Mouse (Mus musculus) neural tube, embryonic 14.5 days (tissue): Measurements from ENCODE around the gene Pglyrp2. TPM values are rescaled to one million over a fixed set of nuclear protein-coding genes. Genes with fewer than 3 reads are reported as not detected.

Experiments
- ATAC-seq: fragments of 200-750 bp; cut with Nextera tagmentation; 2 replicates; pipeline ENCODE4 v1.8.0; 2017; ENCODE audit warnings: low read depth, mild to moderate bottlenecking, moderate TSS enrichment, moderate library complexity
- H3K27ac ChIP-seq: fragments of 300-500 bp; sonication (generic); 2 replicates; pipeline ENCODE4 v1.5.1; 2014; ENCODE audit warnings: low read depth, mild to moderate bottlenecking, control low read depth, low read length, moderate library complexity, mixed read lengths
- H3K27me3 ChIP-seq: fragments of 300-500 bp; sonication (generic); 2 replicates; pipeline ENCODE4 v1.6.1; 2014; ENCODE audit warnings: low read length; ENCODE audit not compliant: control insufficient read depth, insufficient read depth
- H3K36me3 ChIP-seq: fragments of 300-500 bp; sonication (generic); 2 replicates; pipeline ENCODE4 v1.6.1; 2014; ENCODE audit warnings: low read length, mixed read lengths; ENCODE audit not compliant: control insufficient read depth, insufficient read depth
- H3K4me1 ChIP-seq: fragments of 300-500 bp; sonication (generic); 2 replicates; pipeline ENCODE4 v1.6.1; 2014; ENCODE audit warnings: low read length; ENCODE audit not compliant: control insufficient read depth, insufficient read depth
- H3K4me2 ChIP-seq: fragments of 300-500 bp; sonication (generic); 2 replicates; pipeline ENCODE4 v1.6.1; 2014; ENCODE audit warnings: mild to moderate bottlenecking, low read depth, low read length, control low read depth
- H3K4me3 ChIP-seq: fragments of 300-500 bp; sonication (generic); 2 replicates; pipeline ENCODE4 v1.5.1; 2014; ENCODE audit warnings: low read depth, low read length, control low read depth, mixed read lengths
- H3K9ac ChIP-seq: fragments of 300-500 bp; sonication (generic); replicated peaks from 2 replicates; pipeline ENCODE4 v1.6.1; 2014; ENCODE audit warnings: low read depth, mild to moderate bottlenecking, control low read depth, low read length, mixed read lengths
- H3K9me3 ChIP-seq: fragments of 300-500 bp; sonication (generic); 2 replicates; pipeline ENCODE4 v1.6.1; 2016; ENCODE audit warnings: low read length; ENCODE audit not compliant: control insufficient read depth
- WGBS: fragments of 180-500 bp; shearing (Covaris S2); extraction: QIAGEN DNeasy Blood & Tissue Kit; methylation state at CpG from one replicate; pipeline ENCODE4 v1.1.7; 2014; 5-methylcytosine and 5-hydroxymethylcytosine counted together
- polyA plus RNA-seq: library from polyadenylated mRNA; unstranded; fragments of >200 nt; fragmentation: Nextera tagmentation; extraction: Ambion mirVana; gene quantifications from 2 replicates; pipeline ENCODE4 v1.2.1, GENCODE M21; 2014

Pglyrp2 gene
- polyA plus RNA-seq, 1 experiment from 2014 or later = not detected

DNA sequence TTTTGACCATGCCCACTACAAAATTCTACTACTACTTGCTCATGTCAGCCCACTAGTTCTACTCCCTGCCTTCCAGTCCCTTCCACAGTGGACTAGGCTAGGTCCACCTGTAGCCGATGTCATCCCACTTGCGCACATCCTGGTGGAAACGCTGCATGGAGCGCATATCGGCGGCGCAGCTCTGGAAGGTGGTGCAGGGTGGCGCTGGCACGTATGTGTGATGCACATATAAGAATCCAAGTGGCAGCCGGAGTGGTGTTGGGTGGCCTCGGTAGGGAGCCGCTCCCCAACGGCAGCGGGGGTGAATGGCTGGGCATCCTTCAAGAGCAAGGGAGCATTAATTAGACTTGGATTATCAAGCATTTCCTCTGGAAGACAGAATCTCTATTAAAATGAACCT is 7.2 kb downstream of the Pglyrp2 start:
- Histone ChIP-seq H3K9ac (no peak overlapping the region), H3K27me3 (no peaks in the 10 kb centered on the region), H3K4me2 (no peak overlapping the region), H3K36me3 (no peaks in the 10 kb centered on the region), H3K4me3 (no peak overlapping the region), H3K4me1 (no peaks in the 10 kb centered on the region), H3K9me3 (no peaks in the 10 kb centered on the region), H3K27ac (no peak overlapping the region)
- 94% methylated on average over 14 of the region's 14 CpGs for WGBS
- no peak for ATAC-seq

DNA sequence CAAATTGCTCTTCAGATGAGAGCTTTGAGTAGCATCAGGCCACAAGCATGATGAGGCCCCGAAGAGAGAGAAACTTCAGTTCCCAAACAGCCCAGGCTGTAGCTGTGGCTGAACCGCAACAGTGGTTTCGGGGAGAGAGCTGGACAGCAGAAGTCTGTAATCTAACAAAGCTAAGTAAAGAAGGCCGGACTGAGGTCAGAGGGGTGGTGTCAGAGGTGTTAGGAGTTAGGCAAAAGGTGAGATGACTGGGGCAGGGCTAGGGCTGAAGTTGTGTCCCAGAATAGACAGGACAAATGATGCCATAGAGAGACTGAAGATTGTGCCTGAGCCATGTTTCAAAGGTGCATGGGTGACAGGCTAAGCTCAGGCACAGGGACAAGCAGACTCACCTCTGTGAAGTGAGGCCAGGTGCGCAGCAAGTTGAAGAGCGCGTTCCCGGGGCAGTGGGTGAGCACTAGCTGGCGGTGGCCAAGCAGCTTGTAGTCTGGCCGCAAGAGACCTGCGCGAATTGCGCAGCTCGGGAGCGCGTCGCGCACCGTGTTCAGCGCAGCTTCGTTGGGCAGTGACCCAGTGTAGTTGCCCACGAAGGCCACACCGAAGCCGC is 8.4 kb downstream of the Pglyrp2 start:
- ATAC-seq = no peak
- H3K27me3 ChIP-seq = no peaks in the 10 kb centered on the region
- H3K9me3 ChIP-seq = no peaks in the 10 kb centered on the region
- H3K27ac ChIP-seq = no peak overlapping the region
- H3K36me3 ChIP-seq = no peaks in the 10 kb centered on the region
- no peak overlapping the region for H3K4me3 ChIP-seq
- 54% methylated on average over 24 of the region's 24 CpGs for WGBS
- no peak overlapping the region for H3K4me2 ChIP-seq
- H3K9ac ChIP-seq = no peak overlapping the region
- no peaks in the 10 kb centered on the region for H3K4me1 ChIP-seq

GRCm38 (mm10) chr17:32411898-32412297 is 12.1 kb downstream of the Pglyrp2 start:
- H3K4me2 ChIP-seq = no peak overlapping the region
- no peaks in the 10 kb centered on the region for H3K27me3 ChIP-seq
- no peaks in the 10 kb centered on the region for H3K4me1 ChIP-seq
- no peak overlapping the region for H3K9ac ChIP-seq
- H3K27ac ChIP-seq = no peak overlapping the region
- ATAC-seq = no peak
- no peaks in the 10 kb centered on the region for H3K9me3 ChIP-seq
- 88% methylated on average over 6 of the region's 6 CpGs for WGBS
- H3K4me3 ChIP-seq = no peak overlapping the region
- H3K36me3 ChIP-seq = no peaks in the 10 kb centered on the region

- Histone ChIP-seq H3K4me2 (no peak within 1 kb of the TSS), H3K27ac (no peak within 1 kb of the TSS), H3K4me1 (no peaks in the 10 kb centered on the region), H3K9ac (no peak within 1 kb of the TSS), H3K9me3 (no peaks in the 10 kb centered on the region), H3K4me3 (no peak within 1 kb of the TSS), H3K27me3 (no peaks in the 10 kb centered on the region), H3K36me3 (no peaks in the 10 kb centered on the region)
- 81% methylated on average over 8 of the region's 8 CpGs for WGBS
- ATAC-seq = no peak
Observed at GRCm38 (mm10) chr17:32403417-32403816, 20.6 kb downstream of the Pglyrp2 start, which contains the start of gene Rasal3. TSS of gene Rasal3 (minus strand) at chr17:32403583.

GRCm38 (mm10) chr17:32402779-32403157 is 21.2 kb downstream of the Pglyrp2 start:
- peaks cover 6% of the 10 kb centered on the region for H3K27me3 ChIP-seq
- H3K9me3 ChIP-seq = no peaks in the 10 kb centered on the region
- 74% methylated on average over 11 of the region's 11 CpGs for WGBS
- ATAC-seq = no peak
- H3K4me1 ChIP-seq = no peaks in the 10 kb centered on the region
- no peak overlapping the region for H3K9ac ChIP-seq
- no peak overlapping the region for H3K4me3 ChIP-seq
- no peaks in the 10 kb centered on the region for H3K36me3 ChIP-seq
- H3K4me2 ChIP-seq = no peak overlapping the region
- no peak overlapping the region for H3K27ac ChIP-seq

- H3K9ac ChIP-seq = no peak overlapping the region
- 89% methylated on average over 9 of the region's 9 CpGs for WGBS
- H3K36me3 ChIP-seq = no peaks in the 10 kb centered on the region
- H3K27ac ChIP-seq = no peak overlapping the region
- no peaks in the 10 kb centered on the region for H3K9me3 ChIP-seq
- no peak overlapping the region for H3K4me3 ChIP-seq
- ATAC-seq = no peak
- peaks cover 12% of the 10 kb centered on the region for H3K27me3 ChIP-seq
- no peaks in the 10 kb centered on the region for H3K4me1 ChIP-seq
- no peak overlapping the region for H3K4me2 ChIP-seq
Observed at GRCm38 (mm10) chr17:32402011-32402778, 21.8 kb downstream of the Pglyrp2 start.

DNA sequence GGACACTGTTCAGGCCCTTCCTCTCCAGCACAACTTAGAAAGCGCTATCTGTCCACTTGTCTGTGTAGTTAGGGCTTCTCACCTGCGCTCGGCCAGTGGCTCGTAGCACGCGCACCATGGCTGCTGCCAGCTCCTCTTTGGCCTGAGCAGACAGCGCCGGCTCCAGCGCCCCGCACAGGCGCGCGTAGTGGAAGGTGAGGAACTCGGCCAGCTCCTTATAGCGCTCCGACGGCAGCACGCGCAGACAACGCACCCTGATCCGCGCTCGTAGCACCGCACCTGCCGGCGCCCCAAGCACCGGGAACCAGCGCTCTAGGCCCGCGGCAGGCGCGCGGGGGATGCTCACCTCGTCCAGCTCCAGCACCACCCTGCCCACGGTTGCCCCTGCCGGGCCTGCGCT is 27.7 kb downstream of the Pglyrp2 start:
- H3K27ac ChIP-seq = no peak overlapping the region
- no peak for ATAC-seq
- peak overlapping the region; percentile 27 for H3K4me2 ChIP-seq
- no peaks in the 10 kb centered on the region for H3K9me3 ChIP-seq
- no peak overlapping the region for H3K9ac ChIP-seq
- H3K4me1 ChIP-seq = no peaks in the 10 kb centered on the region; the same call in 1 of the 2 replicates
- WGBS = 4% methylated on average over 37 of the region's 37 CpGs
- peaks cover 56% of the 10 kb centered on the region for H3K27me3 ChIP-seq
- peak overlapping the region; percentile 17; the same call in 1 of the 2 replicates for H3K4me3 ChIP-seq
- no peaks in the 10 kb centered on the region for H3K36me3 ChIP-seq

- 86% methylated on average over 10 of the region's 10 CpGs for WGBS
- Histone ChIP-seq H3K9me3 (no peaks in the 10 kb centered on the region), H3K4me3 (no peak overlapping the region)
Observed at GRCm38 (mm10) chr17:32393944-32394343, 30.0 kb downstream of the Pglyrp2 start.

GRCm38 (mm10) chr17:32389101-32389659 is 34.8 kb downstream of the Pglyrp2 start, which contains the start of gene Wiz:
TSS of gene Wiz (minus strand) at chr17:32389439.
- peak; percentile 86 for ATAC-seq

More at GRCm38 (mm10) chr17:32393944-32394343, 30.0 kb downstream of the Pglyrp2 start:
- Histone ChIP-seq H3K27me3 (peaks cover 57% of the 10 kb centered on the region), H3K27ac (no peak overlapping the region), H3K4me1 (no peaks in the 10 kb centered on the region; the same call in 1 of the 2 replicates), H3K36me3 (no peaks in the 10 kb centered on the region), H3K9ac (no peak overlapping the region), H3K4me2 (no peak overlapping the region)
- no peak for ATAC-seq

More at GRCm38 (mm10) chr17:32389101-32389659, 34.8 kb downstream of the Pglyrp2 start, which contains the start of gene Wiz:
- 3% methylated on average over 21 of the region's 44 CpGs for WGBS
- Histone ChIP-seq H3K27me3 (peaks cover 21% of the 10 kb centered on the region), H3K4me3 (peak within 1 kb of the TSS; percentile 82), H3K36me3 (peaks cover 5% of the 10 kb centered on the region), H3K4me1 (peaks cover 11% of the 10 kb centered on the region; the same call in 1 of the 2 replicates), H3K27ac (peak within 1 kb of the TSS; percentile 84), H3K9ac (peak within 1 kb of the TSS; percentile 88), H3K9me3 (no peaks in the 10 kb centered on the region), H3K4me2 (peak within 1 kb of the TSS; percentile 94)
